Mouse (Mus musculus): ENCODE measurements around the gene Acpp. TPM values are rescaled to one million over a fixed set of nuclear protein-coding genes. Genes with fewer than 3 reads are reported as not detected.

The Acpp gene
- polyA plus RNA-seq, 1 experiment from 2014 or later = 0.10 TPM

DNA sequence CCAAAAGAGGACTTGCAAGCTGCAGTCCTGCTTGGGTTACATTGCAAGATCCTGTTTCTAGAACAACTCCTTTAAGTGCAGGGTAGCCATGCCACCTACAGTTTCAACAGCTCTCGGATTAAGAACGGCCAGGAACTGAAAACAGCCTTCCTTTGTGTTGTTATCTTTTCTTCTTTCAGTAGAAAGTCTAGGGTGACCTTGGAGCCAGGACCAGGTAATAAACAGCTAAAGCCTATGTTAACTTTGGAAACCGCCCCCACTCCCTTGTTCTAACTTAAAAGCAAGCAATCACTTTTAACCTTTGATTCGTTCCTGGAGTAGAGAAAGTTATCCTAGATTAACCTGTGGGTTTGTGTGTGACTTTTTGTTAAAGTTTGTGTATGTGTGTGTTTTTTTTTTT lies 33.2 kb downstream of the Acpp start:
- no peak overlapping the region for H3K4me2 ChIP-seq
- H3K4me1 ChIP-seq (replicated peaks) = no peaks in the 10 kb centered on the region
- H3K4me3 ChIP-seq = no peak overlapping the region
- WGBS = 63% methylated on average over 4 of the region's 4 CpGs
- no peaks in the 10 kb centered on the region for H3K36me3 ChIP-seq
- H3K9ac ChIP-seq = no peak overlapping the region
- H3K27ac ChIP-seq = no peak overlapping the region
- no peaks in the 10 kb centered on the region; the same call in 1 of the 2 replicates for H3K27me3 ChIP-seq
- no peak for ATAC-seq (replicated peaks; ENCODE audit: insufficient number of reproducible peaks, insufficient read depth, low FRiP score, low read depth)
- no peaks in the 10 kb centered on the region for H3K9me3 ChIP-seq (replicated peaks)

DNA sequence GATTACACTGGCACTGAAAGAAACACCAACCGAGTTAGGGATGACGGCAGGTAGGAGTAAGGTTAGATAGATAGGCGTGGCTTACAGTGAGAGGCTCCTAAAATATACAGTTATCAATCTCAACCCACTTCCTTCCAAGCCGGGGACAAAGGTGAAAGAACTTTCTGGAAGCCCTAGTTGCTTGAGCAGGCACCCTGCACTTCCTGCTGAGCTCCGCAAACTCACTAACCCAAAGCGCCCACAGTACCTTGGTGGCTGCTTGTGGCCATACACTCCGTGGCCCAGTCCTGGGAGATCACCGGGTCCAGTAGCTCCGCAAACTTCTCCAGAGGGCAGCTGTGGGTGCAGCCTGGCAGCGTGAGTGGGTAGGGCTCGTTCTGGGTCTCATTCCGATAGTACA lies 37.0 kb downstream of the Acpp start:
- no peaks in the 10 kb centered on the region for H3K36me3 ChIP-seq
- no peaks in the 10 kb centered on the region for H3K4me1 ChIP-seq (replicated peaks)
- H3K27ac ChIP-seq = no peak overlapping the region
- no peaks in the 10 kb centered on the region; the same call in 1 of the 2 replicates for H3K27me3 ChIP-seq
- no peak for ATAC-seq (replicated peaks; ENCODE audit: insufficient number of reproducible peaks, insufficient read depth, low FRiP score, low read depth)
- no peak overlapping the region for H3K4me3 ChIP-seq
- WGBS = 70% methylated on average over 12 of the region's 12 CpGs
- no peak overlapping the region for H3K9ac ChIP-seq
- H3K4me2 ChIP-seq = no peak overlapping the region
- H3K9me3 ChIP-seq (replicated peaks) = no peaks in the 10 kb centered on the region

- Histone ChIP-seq H3K9ac (no peak overlapping the region), H3K27me3 (no peaks in the 10 kb centered on the region; the same call in 1 of the 2 replicates), H3K4me1 (replicated peaks) (no peaks in the 10 kb centered on the region), H3K4me2 (no peak overlapping the region), H3K9me3 (replicated peaks) (no peaks in the 10 kb centered on the region), H3K27ac (no peak overlapping the region), H3K4me3 (no peak overlapping the region), H3K36me3 (no peaks in the 10 kb centered on the region)
- 64% methylated on average over 3 of the region's 3 CpGs for WGBS
- ATAC-seq (replicated peaks; ENCODE audit: insufficient number of reproducible peaks, insufficient read depth, low FRiP score, low read depth) = no peak
These were observed 40.5 kb downstream of the Acpp start for GRCm38 (mm10) chr9:104297041-104297440.

- Histone ChIP-seq H3K4me1 (replicated peaks) (no peaks in the 10 kb centered on the region), H3K4me3 (no peak overlapping the region), H3K9ac (no peak overlapping the region), H3K27ac (no peak overlapping the region), H3K9me3 (replicated peaks) (no peaks in the 10 kb centered on the region), H3K27me3 (no peaks in the 10 kb centered on the region), H3K36me3 (no peaks in the 10 kb centered on the region), H3K4me2 (no peak overlapping the region)
- no peak for ATAC-seq (replicated peaks; ENCODE audit: insufficient number of reproducible peaks, insufficient read depth, low FRiP score, low read depth)
- 39% methylated on average over 6 of the region's 6 CpGs for WGBS
These were observed 52.6 kb downstream of the Acpp start for GRCm38 (mm10) chr9:104284934-104285333.

GRCm38 (mm10) chr9:104282536-104282935 lies 55.0 kb downstream of the Acpp start:
- Histone ChIP-seq H3K4me1 (replicated peaks) (no peaks in the 10 kb centered on the region), H3K4me3 (no peak overlapping the region), H3K36me3 (no peaks in the 10 kb centered on the region), H3K27me3 (peaks cover 6% of the 10 kb centered on the region), H3K4me2 (no peak overlapping the region), H3K9me3 (replicated peaks) (no peaks in the 10 kb centered on the region), H3K27ac (no peak overlapping the region), H3K9ac (no peak overlapping the region)
- ATAC-seq (replicated peaks; ENCODE audit: insufficient number of reproducible peaks, insufficient read depth, low FRiP score, low read depth) = no peak
- 53% methylated on average over 8 of the region's 8 CpGs for WGBS

DNA sequence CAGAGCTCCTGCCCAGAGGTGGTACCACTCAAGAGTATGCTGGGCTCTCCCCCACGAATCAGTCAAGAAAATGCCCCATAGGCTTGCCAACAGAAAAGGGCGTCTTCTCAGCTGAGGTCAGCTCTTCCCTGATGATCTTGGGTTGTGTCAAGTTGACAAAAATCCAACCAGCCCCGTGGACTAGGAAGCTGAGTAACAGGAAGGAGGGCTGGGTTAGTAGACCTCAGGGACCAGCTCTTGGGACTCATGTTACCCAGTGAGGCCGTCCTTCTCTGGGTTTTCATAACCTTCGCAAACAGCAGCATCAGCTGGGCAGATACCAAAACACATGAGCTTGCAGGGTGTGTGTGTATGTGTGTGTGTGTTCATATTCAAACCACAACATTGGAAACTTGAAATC lies 55.8 kb downstream of the Acpp start:
- H3K36me3 ChIP-seq = no peaks in the 10 kb centered on the region
- H3K4me1 ChIP-seq (replicated peaks) = 0 out of 2 replicates have a peak, but pooled peaks cover 3% of the 10 kb centered on the region
- no peak for ATAC-seq (replicated peaks; ENCODE audit: insufficient number of reproducible peaks, insufficient read depth, low FRiP score, low read depth)
- WGBS = 67% methylated on average over 5 of the region's 5 CpGs
- H3K9ac ChIP-seq = no peak overlapping the region
- no peaks in the 10 kb centered on the region for H3K9me3 ChIP-seq (replicated peaks)
- H3K27me3 ChIP-seq = peaks cover 6% of the 10 kb centered on the region
- no peak overlapping the region for H3K27ac ChIP-seq
- H3K4me3 ChIP-seq = no peak overlapping the region
- H3K4me2 ChIP-seq = no peak overlapping the region

DNA sequence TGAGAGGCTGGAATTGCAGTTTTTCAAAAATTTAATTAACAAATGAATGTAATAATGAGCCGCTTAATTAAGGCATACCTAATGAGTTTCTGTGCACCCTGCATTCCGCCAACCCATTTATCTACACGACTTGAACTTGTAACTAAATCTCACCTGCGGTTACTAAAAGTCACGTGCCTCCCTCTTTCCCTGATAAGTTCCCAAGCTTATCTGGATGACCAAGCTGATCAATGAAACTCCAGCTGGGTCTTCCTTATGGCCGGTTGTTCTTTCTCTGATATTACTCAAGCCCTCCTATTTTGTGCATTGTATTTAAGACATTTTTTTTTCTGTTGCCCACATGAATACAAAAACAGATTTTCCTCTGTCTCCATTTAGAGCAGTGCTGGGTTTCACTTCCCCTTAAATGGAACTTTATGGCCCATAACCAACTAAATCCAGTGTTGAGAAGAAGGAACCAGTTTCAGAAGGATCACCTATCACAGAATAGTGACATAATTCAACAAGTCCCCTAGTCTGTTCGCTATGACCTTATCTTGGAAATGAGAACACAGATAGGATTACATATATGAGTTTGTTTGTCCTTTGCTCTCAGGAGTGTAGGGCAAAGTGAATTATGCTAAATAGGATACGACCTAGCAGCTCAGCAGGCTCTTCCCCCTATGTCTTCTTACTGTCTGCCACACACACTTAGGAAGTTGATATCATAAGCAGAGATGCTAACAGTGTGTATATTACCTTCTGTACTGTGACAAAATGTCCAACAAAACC lies 56.6 kb downstream of the Acpp start:
- Histone ChIP-seq H3K9me3 (replicated peaks) (no peaks in the 10 kb centered on the region), H3K4me1 (replicated peaks) (0 out of 2 replicates have a peak, but pooled peaks cover 3% of the 10 kb centered on the region), H3K27ac (no peak overlapping the region), H3K36me3 (no peaks in the 10 kb centered on the region), H3K27me3 (peaks cover 6% of the 10 kb centered on the region), H3K9ac (no peak overlapping the region), H3K4me3 (no peak overlapping the region), H3K4me2 (no peak overlapping the region)
- 61% methylated on average over 8 of the region's 8 CpGs for WGBS
- ATAC-seq (replicated peaks; ENCODE audit: insufficient number of reproducible peaks, insufficient read depth, low FRiP score, low read depth) = no peak

GRCm38 (mm10) chr9:104277528-104278162 lies 59.9 kb downstream of the Acpp start:
- H3K4me1 ChIP-seq (replicated peaks) = 0 out of 2 replicates have a peak, but pooled peaks cover 3% of the 10 kb centered on the region
- peak overlapping the region; percentile 49 for H3K4me2 ChIP-seq
- H3K9ac ChIP-seq = no peak overlapping the region
- no peaks in the 10 kb centered on the region for H3K36me3 ChIP-seq
- peaks cover 6% of the 10 kb centered on the region for H3K27me3 ChIP-seq
- no peaks in the 10 kb centered on the region for H3K9me3 ChIP-seq (replicated peaks)
- no peak overlapping the region for H3K4me3 ChIP-seq
- ATAC-seq (replicated peaks; ENCODE audit: insufficient number of reproducible peaks, insufficient read depth, low FRiP score, low read depth) = no peak
- 24% methylated on average over 18 of the region's 18 CpGs for WGBS
- H3K27ac ChIP-seq = no peak overlapping the region

- no peak overlapping the region for H3K9ac ChIP-seq
- ATAC-seq (replicated peaks; ENCODE audit: insufficient number of reproducible peaks, insufficient read depth, low FRiP score, low read depth) = no peak
- peaks cover 6% of the 10 kb centered on the region for H3K27me3 ChIP-seq
- H3K4me1 ChIP-seq (replicated peaks) = 0 out of 2 replicates have a peak, but pooled peaks cover 3% of the 10 kb centered on the region
- no peak overlapping the region for H3K27ac ChIP-seq
- no peak overlapping the region for H3K4me3 ChIP-seq
- no peaks in the 10 kb centered on the region for H3K36me3 ChIP-seq
- H3K4me2 ChIP-seq = no peak overlapping the region
- H3K9me3 ChIP-seq (replicated peaks) = no peaks in the 10 kb centered on the region
- 73% methylated on average over 17 of the region's 17 CpGs for WGBS
These were observed 62.3 kb downstream of the Acpp start for GRCm38 (mm10) chr9:104275084-104275785.

- Histone ChIP-seq H3K27ac (no peak overlapping the region), H3K4me1 (replicated peaks) (no peaks in the 10 kb centered on the region), H3K36me3 (no peaks in the 10 kb centered on the region), H3K9me3 (replicated peaks) (no peaks in the 10 kb centered on the region), H3K4me2 (no peak overlapping the region), H3K9ac (no peak overlapping the region), H3K4me3 (no peak overlapping the region), H3K27me3 (no peaks in the 10 kb centered on the region)
- ATAC-seq (replicated peaks; ENCODE audit: insufficient number of reproducible peaks, insufficient read depth, low FRiP score, low read depth) = no peak
- 55% methylated on average over 4 of the region's 4 CpGs for WGBS
These were observed 65.5 kb downstream of the Acpp start for GRCm38 (mm10) chr9:104272057-104272456.

DNA sequence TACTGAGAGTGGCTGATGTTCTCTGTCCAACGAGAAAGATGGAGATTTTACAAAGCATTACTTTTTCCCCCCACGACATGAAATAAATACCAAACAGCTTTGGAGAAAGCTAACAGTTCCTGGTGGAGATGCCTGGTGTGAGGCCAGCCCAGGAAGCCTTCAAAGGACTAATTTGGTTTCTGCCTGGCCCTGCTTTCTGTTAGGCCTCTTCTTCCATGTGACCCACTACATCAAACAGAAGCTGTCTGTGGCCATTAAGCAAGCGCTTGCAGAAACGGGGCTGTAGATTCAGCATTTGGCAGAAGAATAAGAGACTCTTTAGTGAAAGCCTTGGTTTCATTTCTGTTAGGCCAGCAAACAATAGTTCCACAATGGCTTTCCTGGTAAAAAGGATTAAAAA lies 65.9 kb downstream of the Acpp start:
- H3K36me3 ChIP-seq = no peaks in the 10 kb centered on the region
- no peaks in the 10 kb centered on the region for H3K9me3 ChIP-seq (replicated peaks)
- no peaks in the 10 kb centered on the region for H3K4me1 ChIP-seq (replicated peaks)
- no peak overlapping the region for H3K27ac ChIP-seq
- 61% methylated on average over 4 of the region's 4 CpGs for WGBS
- no peak overlapping the region for H3K9ac ChIP-seq
- no peaks in the 10 kb centered on the region for H3K27me3 ChIP-seq
- no peak overlapping the region for H3K4me3 ChIP-seq
- no peak for ATAC-seq (replicated peaks; ENCODE audit: insufficient number of reproducible peaks, insufficient read depth, low FRiP score, low read depth)
- H3K4me2 ChIP-seq = no peak overlapping the region
